Mouse (Mus musculus) heart, adult 2 months (tissue): ENCODE measurements around the gene Meis2. TPM values are rescaled to one million over a fixed set of nuclear protein-coding genes. Genes with fewer than 3 reads are reported as not detected.

Source experiments
- DNase-seq, 2 experiments: peaks; one replicate each; pipeline ENCODE4 v3.0.0; 2021
- H3K27ac ChIP-seq: fragments of 200-600 bp; 2 replicates; pipeline ENCODE4 v1.8.1; 2022
- H3K27me3 ChIP-seq: fragments of 200-500 bp; 2 replicates; pipeline ENCODE4 v1.6.1; 2012; ENCODE audit warnings: mild to moderate bottlenecking, low read length, inconsistent platforms, mixed read lengths; ENCODE audit not compliant: control insufficient read depth, insufficient read depth
- H3K36me3 ChIP-seq: fragments of 200-500 bp; 2 replicates; pipeline ENCODE4 v1.6.1; 2012; ENCODE audit warnings: low read length, inconsistent platforms; ENCODE audit not compliant: control insufficient read depth, insufficient read depth
- H3K4me1 ChIP-seq: fragments of 200-500 bp; 2 replicates; pipeline ENCODE4 v1.6.1; 2011; ENCODE audit warnings: low read length; ENCODE audit not compliant: control insufficient read depth, insufficient read depth
- H3K4me3 ChIP-seq: fragments of 200-600 bp; 2 replicates; pipeline ENCODE4 v1.8.1; 2022
- H3K79me2 ChIP-seq: fragments of 200-500 bp; replicated peaks from 2 replicates; pipeline ENCODE4 v1.6.1; 2012; ENCODE audit warnings: mild to moderate bottlenecking, inconsistent platforms, low read length, moderate library complexity, mixed read lengths; ENCODE audit not compliant: control insufficient read depth, insufficient read depth
- H3K9ac ChIP-seq: fragments of 200-500 bp; 2 replicates; pipeline ENCODE4 v1.6.1; 2012; ENCODE audit warnings: low read depth, mild to moderate bottlenecking, control low read depth, inconsistent platforms, low read length, mixed read lengths
- CTCF ChIP-seq: fragments of 200-600 bp; IDR thresholded peaks from 2 replicates; pipeline ENCODE4 v1.8.1; 2022; ENCODE audit warnings: antibody characterized with exemption, mild to moderate bottlenecking, moderate library complexity
- EP300 ChIP-seq: fragments of 200-500 bp; IDR thresholded peaks from 2 replicates; pipeline ENCODE4 v1.6.1; 2011; ENCODE audit warnings: low read depth, low read length, control low read depth; ENCODE audit not compliant: insufficient read depth
- POLR2A ChIP-seq: fragments of 200-500 bp; IDR thresholded peaks from 2 replicates; pipeline ENCODE4 v1.6.1; 2011; ENCODE audit warnings: mild to moderate bottlenecking, low read depth, low read length, control low read depth; ENCODE audit not compliant: insufficient read depth
- WGBS: fragments of 180-500 bp; shearing (Covaris S2); methylation state at CpG from one replicate; pipeline ENCODE4 v1.1.7; 2018; 5-methylcytosine and 5-hydroxymethylcytosine counted together
- intact Hi-C: fragments of 180-260 bp; cut with DNase I; formaldehyde crosslinking; loops from one replicate; pipeline ENCODE4 v1.15.1; 2025
- polyA plus RNA-seq: library from polyadenylated mRNA; depleted of rRNA; stranded (reverse); fragments of >200 nt; gene quantifications from 2 replicates; pipeline ENCODE4 v1.2.3, GENCODE M21; 2012
- total RNA-seq, 2 experiments: library from RNA; stranded (reverse); gene quantifications; 2 replicates each; pipeline ENCODE4 v1.2.3; 2021

Meis2 gene
- total and polyA plus RNA-seq, 3 experiments, result 16.9 to 30.4 (median 24.9) TPM

GRCm38 (mm10) chr2:115887631-115888030, 178.0 kb downstream of the Meis2 start:
- no peak for TF ChIP-seq POLR2A
- no peak for TF ChIP-seq EP300
- TF ChIP-seq CTCF, result no peak
- WGBS, result 93% methylated on average over 1 of the region's 1 CpGs
- intact Hi-C loops, result no loop called here

GRCm38 (mm10) chr2:115884184-115884583, 181.5 kb downstream of the Meis2 start:
- DNase-seq, result no peak
- no peak overlapping the region for H3K4me3 ChIP-seq
- H3K79me2 ChIP-seq, result no peaks in the 10 kb centered on the region
- H3K27me3 ChIP-seq, result no peaks in the 10 kb centered on the region
- TF ChIP-seq EP300, result no peak
- no peak for TF ChIP-seq POLR2A
- no peak for TF ChIP-seq CTCF
- peaks cover 1% of the 10 kb centered on the region; the same call in 1 of the 2 replicates for H3K4me1 ChIP-seq
- WGBS, result 89% methylated on average over 9 of the region's 9 CpGs
- H3K27ac ChIP-seq, result no peak overlapping the region
- no peaks in the 10 kb centered on the region for H3K36me3 ChIP-seq
- no peak overlapping the region for H3K9ac ChIP-seq
- intact Hi-C loops, result no loop called here

More at GRCm38 (mm10) chr2:115887631-115888030, 178.0 kb downstream of the Meis2 start:
- DNase-seq, result no peak
- no peaks in the 10 kb centered on the region for H3K36me3 ChIP-seq
- H3K79me2 ChIP-seq, result no peaks in the 10 kb centered on the region
- no peak overlapping the region for H3K27ac ChIP-seq
- no peak overlapping the region for H3K4me3 ChIP-seq
- no peak overlapping the region for H3K9ac ChIP-seq
- H3K4me1 ChIP-seq, result peaks cover 1% of the 10 kb centered on the region; the same call in 1 of the 2 replicates
- H3K27me3 ChIP-seq, result no peaks in the 10 kb centered on the region

- Histone ChIP-seq H3K27me3 (no peaks in the 10 kb centered on the region), H3K79me2 (no peaks in the 10 kb centered on the region), H3K9ac (no peak overlapping the region), H3K4me1 (no peaks in the 10 kb centered on the region), H3K27ac (no peak overlapping the region), H3K36me3 (no peaks in the 10 kb centered on the region), H3K4me3 (no peak overlapping the region)
- intact Hi-C loops, result no loop called here
- no peak for DNase-seq
- TF ChIP-seq EP300, result no peak
- no peak for TF ChIP-seq CTCF
- no peak for TF ChIP-seq POLR2A
- WGBS, result 81% methylated on average over 10 of the region's 10 CpGs
These were observed 182.1 kb downstream of the Meis2 start for GRCm38 (mm10) chr2:115883520-115883919.

- no peak overlapping the region for H3K27ac ChIP-seq
- no peak overlapping the region for H3K4me3 ChIP-seq
- no peak for DNase-seq
- TF ChIP-seq CTCF, result no peak
- TF ChIP-seq POLR2A, result no peak
- TF ChIP-seq EP300, result no peak
- H3K9ac ChIP-seq, result no peak overlapping the region
- H3K79me2 ChIP-seq, result no peaks in the 10 kb centered on the region
- no peaks in the 10 kb centered on the region for H3K27me3 ChIP-seq
- no peaks in the 10 kb centered on the region; the same call in 1 of the 2 replicates for H3K4me1 ChIP-seq
- intact Hi-C loops, result no loop called here
- no peaks in the 10 kb centered on the region for H3K36me3 ChIP-seq
- 56% methylated on average over 8 of the region's 8 CpGs for WGBS
These were observed 189.7 kb downstream of the Meis2 start for GRCm38 (mm10) chr2:115875802-115876531.

GRCm38 (mm10) chr2:115872851-115873250, 192.8 kb downstream of the Meis2 start:
- Histone ChIP-seq H3K27me3 (no peaks in the 10 kb centered on the region), H3K79me2 (no peaks in the 10 kb centered on the region), H3K27ac (no peak overlapping the region), H3K4me3 (no peak overlapping the region), H3K4me1 (no peaks in the 10 kb centered on the region; the same call in 1 of the 2 replicates), H3K36me3 (no peaks in the 10 kb centered on the region), H3K9ac (no peak overlapping the region)
- no peak for DNase-seq
- intact Hi-C loops, result no loop called here
- TF ChIP-seq EP300 (no peak), POLR2A (no peak), CTCF (no peak)
- WGBS, result 46% methylated on average over 2 of the region's 2 CpGs

- DNase-seq, result no peak
- Histone ChIP-seq H3K27ac (no peak overlapping the region), H3K4me3 (no peak overlapping the region), H3K79me2 (no peaks in the 10 kb centered on the region), H3K36me3 (no peaks in the 10 kb centered on the region), H3K27me3 (no peaks in the 10 kb centered on the region), H3K4me1 (no peaks in the 10 kb centered on the region; the same call in 1 of the 2 replicates), H3K9ac (no peak overlapping the region)
- 78% methylated on average over 2 of the region's 2 CpGs for WGBS
- intact Hi-C loops, result no loop called here
- TF ChIP-seq EP300, result no peak
- TF ChIP-seq CTCF, result no peak
- TF ChIP-seq POLR2A, result no peak
These were observed 195.7 kb downstream of the Meis2 start for GRCm38 (mm10) chr2:115869966-115870365.
